Mouse (Mus musculus): ENCODE results near the gene Cdk2ap1.
"Not testable (repeated sequence)": the region's sequence is repeated elsewhere in the genome, so short reads cannot be mapped to it uniquely, and the experiment has no call there.

Cdk2ap1 gene

DNA sequence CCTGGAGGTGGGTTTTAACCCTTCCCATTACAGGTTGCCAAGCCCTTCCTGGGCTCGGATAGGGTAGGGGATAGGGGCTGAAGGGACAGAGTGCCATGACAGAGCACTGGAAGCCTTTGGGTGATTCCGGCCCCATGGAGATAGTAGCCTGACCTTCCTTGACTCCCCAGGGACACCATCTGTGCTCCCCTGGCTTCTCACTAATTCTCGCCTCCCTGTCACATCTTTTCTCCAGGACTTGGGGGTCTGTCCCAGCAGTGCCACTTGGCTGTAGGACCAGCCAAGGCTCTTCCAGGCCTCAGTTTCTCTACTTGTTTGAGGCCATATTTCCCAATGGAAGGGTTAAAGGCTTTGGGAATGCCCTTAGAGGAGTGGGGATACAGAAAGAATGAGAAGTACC is 11.3 kb downstream of the Cdk2ap1 start:
- no peak for DNase-seq (ENCODE audit: low spot score in 2 of 2)

DNA sequence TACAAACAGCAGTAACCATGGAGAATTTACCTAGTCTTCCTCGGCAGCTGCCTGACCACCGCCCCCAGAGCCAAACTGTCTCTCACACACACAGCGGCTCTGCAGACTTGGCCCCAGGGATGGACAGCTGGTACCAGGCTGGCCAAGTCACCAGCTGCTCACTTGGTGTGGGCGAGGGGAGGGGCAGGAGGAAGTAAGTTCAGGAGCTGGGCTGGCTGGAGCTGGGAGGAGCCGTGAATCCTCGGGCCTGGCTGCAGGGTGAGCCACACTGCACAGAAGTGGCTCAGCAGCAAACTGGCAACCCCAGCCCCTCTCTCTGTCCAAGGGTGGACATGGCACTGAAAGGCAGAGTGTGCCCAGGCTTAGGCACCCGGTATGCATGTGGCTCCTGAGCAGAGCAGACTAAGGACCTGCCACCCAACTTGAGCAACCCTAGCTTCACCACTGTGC is 11.7 kb downstream of the Cdk2ap1 start:
- peak in 1 of 2 experiments; percentile 37 for DNase-seq (ENCODE audit: low spot score in 2 of 2)

DNA sequence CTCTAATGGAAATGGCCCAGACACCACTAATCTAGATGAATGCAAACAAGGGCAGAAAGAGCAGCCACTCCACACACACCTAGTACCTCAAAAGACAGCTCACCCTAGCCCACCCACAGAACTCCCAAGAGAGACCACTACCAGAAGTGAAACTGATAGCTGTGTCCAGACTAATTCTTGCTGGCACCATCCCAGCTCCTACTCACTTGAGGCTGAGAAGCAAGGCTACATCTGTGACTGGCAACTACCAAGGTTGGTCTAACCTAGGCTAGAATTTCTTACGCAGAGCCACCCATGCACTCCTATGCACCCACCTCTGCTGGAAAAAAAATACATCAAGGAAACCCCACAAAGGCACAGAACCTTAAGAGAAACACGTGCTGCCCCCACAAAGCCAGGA is 12.5 kb downstream of the Cdk2ap1 start:
- no peak for DNase-seq (ENCODE audit: low spot score in 2 of 2)

DNA sequence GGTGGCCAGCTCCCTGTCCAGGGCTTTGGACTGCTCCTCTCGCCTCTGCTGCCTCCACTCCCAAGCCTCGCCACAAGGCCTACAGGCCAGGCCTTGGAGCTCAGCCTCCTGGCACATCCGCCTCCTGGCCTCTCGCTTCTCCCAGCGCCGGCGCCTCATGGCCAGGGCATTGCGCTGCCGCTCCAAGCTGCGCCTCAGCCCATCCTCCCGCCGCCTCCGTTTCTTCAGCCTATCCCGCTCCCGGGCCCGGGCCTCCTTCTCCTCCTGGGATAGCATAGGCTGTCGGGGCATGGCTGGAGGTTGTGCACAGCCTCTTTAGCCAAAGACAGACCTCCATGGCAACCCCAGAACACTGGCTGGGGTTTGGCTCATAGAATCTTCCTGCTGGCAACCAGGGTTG is 13.7 kb downstream of the Cdk2ap1 start:
- DNase-seq (ENCODE audit: low spot score in 2 of 2), result no peak

DNA sequence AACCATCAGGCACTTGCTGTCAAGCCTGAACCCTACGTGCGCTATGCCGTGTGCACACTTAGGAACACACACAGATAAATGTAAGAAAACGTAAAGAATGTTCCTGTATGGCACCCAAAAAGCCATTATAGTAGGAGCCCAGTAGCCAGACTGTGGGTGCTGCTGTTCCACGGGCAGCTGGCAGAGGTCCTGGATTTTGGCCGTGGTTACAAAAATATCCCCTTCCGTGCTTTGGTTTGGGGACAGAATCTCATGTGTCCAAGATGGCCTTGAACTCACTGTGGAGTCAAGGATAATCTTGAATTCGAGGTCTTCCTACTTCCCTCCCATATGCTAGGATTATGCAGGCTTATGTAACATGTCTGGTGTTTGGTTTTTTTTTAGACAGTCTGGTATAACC is 20.0 kb downstream of the Cdk2ap1 start:
- no peak for DNase-seq (ENCODE audit: low spot score in 2 of 2)

DNA sequence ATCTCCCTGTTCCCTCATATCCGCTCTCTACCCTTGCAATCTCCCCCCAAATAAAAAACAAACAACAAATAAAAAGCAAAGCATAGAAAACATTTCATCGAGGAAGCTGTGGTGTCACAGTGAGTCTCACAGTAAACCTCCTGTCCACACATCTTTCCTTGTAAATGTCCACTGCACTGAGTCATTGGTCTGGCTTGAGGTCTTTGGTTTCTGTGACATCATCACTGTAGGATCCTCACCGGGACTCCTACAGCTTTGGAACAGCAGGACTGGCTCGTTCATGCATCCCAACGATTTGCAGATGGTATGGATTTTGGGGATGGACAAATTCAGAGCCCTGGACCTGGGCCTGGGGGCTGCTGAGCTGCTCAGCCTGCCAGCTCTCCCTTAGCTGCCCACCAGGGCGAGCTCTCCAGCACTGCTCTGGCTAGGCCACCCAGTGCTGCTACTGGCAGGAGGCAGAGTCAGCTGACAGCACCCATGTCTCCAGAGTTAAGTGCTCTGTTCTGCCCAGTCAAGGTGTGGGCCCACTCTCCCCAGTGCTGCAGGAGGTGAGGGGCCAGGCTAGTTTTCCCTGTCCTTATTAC is 21.0 kb downstream of the Cdk2ap1 start:
- not testable (repeated sequence) for DNase-seq (ENCODE audit: low spot score in 2 of 2)

DNA sequence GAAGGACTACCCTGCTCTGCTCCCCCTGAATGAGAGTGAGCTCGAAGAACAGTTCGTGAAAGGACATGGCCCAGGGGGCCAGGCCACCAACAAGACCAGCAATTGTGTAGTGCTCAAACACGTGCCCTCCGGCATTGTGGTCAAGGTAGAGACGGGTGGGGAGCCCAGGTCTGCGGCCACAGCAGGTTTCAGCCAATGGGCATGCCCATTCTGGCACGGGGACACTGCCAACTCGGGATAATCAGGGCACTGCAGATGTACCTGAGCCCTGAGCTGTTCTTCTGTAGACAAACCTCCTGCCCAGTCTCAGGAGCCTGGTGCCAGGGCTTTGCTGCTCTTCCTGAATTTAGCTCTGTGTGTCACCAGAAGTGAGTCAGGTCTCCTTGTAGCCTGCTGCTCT is 24.1 kb downstream of the Cdk2ap1 start:
- DNase-seq (ENCODE audit: low spot score in 2 of 2), result no peak

DNA sequence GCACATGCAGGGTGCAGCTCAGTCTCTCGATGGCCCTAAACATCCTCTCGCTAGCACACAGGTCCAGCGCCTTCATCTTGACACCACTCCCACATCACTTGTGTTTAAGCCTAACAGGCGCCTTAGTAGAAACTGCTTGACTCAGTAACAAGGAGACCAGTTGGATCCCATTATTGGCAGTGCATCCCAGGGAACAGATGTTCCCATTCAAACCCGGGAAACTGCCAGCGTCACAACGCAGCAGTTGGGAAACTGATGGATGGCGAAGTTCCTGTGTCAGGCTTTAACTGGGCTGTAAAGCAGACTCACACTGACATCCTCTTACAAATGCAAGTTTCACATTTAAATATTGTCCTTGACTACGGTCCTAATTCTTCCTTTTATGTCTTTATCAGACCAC is 25.0 kb downstream of the Cdk2ap1 start:
- DNase-seq (ENCODE audit: low spot score in 2 of 2), result no peak

DNA sequence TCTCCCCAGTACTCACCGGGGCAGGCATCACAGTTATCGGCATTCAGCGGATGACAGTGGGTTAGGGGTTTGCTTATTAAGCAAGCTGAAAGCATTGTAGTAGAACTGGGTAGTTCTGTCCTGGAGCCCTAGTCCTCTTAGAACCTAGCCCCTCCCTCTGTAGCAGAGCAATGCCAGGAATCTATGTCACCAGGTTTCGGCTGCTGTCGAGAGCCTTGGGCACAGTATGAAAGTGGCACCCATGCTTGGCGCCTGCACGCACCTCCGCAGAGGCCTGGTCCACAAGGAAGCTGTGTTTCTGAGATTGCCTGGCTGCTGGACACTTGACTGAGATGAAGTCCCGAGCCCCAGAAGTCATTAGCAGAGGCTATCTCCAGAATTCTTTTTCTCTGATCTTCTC is 25.8 kb downstream of the Cdk2ap1 start:
- DNase-seq (ENCODE audit: low spot score in 2 of 2), result no peak

DNA sequence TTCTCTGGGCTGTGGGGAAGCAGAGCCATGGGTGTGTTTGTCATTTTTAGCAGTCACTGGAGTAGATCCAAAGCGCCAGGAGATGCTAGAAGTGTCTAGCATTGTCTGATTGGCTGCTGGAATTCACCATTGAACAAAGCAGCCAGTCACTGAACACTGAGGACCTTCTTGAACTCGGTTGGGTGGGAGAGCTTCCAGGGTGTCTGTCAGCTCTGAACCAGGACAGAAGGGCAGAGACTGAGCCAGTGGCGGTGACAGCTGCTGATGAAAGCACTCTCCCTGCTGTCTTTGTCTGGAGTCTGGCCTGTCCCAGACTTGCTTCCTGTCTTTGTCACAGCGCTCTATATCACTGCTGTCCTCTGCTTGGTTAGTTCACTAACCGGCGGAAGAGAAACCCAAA is 28.5 kb downstream of the Cdk2ap1 start:
- no peak for DNase-seq (ENCODE audit: low spot score in 2 of 2)

DNA sequence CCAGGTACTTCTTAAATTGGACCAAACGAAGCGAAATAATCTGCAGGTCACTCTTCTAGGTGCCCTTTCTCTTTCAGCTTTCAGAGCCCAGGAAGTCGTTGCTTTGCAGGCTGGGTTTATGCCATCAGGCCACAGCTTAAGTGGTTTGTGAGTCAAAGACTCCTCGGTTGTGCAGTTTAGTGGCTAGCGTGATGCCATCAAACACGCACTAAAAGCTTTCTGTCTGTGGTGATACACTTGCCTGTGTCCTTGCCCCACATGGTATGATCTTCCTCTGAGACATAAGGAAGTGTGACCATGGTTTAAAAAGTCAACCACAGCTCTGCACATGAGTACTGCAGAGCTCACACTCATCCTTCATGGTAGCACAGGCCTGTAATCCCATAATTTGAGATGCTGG is 32.8 kb downstream of the Cdk2ap1 start:
- DNase-seq (ENCODE audit: low spot score in 2 of 2), result no peak

DNA sequence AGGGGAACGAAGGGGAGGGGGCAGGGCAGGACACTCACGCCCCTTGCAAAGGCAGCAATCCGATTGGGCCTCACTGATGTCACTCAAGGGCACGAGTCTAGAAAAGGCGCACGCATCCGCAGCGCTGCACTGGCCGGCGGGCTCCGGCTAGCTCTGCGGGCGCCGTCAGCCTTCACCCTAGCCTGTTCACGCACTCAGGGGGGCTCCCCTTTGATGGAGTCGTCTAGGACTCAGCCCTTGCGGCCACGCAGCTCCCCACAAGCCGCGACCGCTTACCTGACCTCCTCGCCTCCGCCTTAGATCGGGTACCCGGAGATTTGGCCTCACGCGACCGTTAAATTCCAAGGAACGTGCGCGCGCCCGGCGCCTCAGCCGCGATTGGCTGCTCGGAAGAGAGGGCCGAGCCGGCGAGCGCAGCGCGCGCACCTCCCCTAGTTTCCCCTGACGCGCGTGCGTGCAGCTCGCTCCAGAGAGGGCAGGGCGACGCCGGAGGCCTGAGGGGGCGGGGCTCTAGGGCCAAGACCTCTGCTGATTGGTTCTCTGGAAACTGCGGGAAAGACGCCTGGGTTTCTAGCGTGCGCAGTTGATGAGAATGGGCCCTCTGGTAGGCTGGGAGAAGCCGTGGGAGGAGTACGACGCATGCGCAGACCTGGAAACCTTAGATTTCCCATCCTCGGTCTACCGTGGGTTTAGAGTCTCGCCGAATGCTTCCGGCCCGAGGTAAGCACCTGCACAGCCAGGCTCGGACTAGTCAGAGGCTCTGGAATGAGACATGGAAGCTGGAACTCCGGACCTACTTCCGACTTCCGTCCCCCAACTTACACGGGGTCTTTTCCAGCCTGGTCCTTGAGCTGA is 35.1 kb downstream of the Cdk2ap1 start, which contains the start of the genes Mphosph9 and 2810006K23Rik:
Gene Mphosph9 (minus strand): TSS at position 463 of the 855 bp plus-strand sequence.
Gene 2810006K23Rik (plus strand): TSS at position 580 of the 855 bp plus-strand sequence.
- peak; percentile 99 for DNase-seq (ENCODE audit: low spot score in 2 of 2)

DNA sequence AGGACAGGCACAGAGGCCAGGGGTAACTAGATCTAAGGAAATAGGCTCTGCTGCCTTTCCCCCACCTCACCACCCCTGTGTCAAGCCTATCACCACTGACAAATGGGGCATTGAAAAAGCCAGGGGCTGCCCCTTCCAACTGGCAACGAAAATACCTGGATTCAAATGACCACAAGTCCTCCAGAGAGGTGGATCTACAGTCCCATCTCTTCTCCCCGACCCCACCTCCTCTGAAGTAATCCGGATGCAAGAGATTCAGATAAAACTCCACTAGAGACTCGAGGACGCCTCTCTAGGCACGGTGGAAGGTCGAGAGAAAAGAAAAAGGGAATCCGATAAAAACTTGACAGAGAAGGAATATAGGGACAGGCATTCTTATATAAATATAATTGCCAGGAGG is 36.1 kb downstream of the Cdk2ap1 start:
- no peak for DNase-seq (ENCODE audit: low spot score in 2 of 2)

DNA sequence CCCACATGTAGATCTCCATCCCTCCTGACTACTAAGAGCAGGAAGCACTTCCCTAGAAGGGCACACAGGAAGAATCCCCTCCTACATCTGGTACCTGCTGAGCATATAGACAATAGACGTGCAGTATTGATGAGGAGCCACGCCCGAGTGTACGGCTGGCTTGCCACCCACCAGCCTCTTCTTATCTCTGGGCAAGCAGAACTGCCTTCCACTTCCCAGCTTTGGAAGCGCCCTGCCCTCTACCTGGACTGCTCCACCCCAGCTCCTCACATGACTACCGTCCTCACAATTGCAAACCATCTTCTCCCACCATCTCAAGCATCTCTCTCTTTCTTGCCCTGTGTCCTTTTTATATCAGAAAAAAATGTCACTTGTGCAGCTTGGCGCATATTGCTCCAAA is 45.2 kb downstream of the Cdk2ap1 start:
- no peak for DNase-seq (ENCODE audit: low spot score in 2 of 2)

DNA sequence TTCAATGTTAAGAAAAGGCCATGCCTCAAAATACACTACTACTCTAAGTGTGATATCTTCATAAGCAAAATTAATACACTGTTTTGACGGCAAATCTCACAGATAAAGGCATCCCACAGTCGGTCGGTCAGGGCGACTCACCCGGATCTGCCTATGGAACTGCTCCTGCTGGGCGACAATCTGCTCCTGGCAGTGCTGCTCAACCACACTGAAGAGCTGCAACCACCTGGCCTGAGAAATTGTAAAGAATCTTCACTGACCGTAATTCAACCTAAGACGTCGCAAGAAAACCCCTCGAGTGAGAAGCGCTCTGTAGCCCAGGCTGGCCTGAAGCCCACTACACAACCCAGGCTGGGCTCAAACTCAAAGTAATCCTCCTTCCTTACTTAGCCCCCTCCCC is 46.9 kb downstream of the Cdk2ap1 start:
- DNase-seq (ENCODE audit: low spot score in 2 of 2), result no peak

DNA sequence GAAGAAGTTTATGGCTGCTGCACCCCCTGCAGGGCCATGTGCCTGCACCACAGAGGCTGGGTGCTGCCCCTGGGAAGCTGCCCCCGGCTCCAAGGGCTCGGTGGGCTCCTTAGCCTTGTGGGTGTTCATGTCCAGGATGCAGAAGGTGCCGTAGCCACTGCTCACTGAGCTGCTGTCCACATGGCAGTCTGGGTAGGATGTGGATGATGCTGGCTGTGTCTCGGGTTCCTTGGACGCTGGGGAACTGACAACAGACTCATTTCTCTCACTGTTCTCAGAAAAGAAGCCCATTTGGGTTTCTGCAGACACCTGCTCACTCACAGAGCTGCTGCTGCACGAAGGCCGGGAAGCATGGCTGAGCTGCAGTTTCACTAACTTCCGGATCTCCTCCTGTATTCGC is 47.4 kb downstream of the Cdk2ap1 start:
- DNase-seq (ENCODE audit: low spot score in 2 of 2), result no peak

DNA sequence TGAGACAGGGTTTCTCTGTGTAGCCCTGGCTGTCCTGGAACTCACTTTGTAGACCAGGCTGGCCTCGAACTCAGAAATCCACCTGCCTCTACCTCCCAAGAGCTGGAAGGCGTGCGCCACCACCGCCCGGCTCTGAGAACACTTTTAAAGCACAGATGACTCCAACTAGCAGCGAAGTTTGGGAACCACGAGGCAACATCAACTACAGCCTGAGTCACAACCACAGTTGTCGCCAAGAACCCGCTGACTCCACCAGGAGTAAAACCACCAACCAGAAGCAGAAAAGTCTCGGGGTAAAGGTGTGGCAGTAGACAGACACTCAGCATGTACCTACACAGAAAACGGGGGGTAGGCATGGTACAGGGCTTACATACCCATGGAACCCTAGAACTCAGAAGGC is 52.8 kb downstream of the Cdk2ap1 start:
- no peak for DNase-seq (ENCODE audit: low spot score in 2 of 2)

DNA sequence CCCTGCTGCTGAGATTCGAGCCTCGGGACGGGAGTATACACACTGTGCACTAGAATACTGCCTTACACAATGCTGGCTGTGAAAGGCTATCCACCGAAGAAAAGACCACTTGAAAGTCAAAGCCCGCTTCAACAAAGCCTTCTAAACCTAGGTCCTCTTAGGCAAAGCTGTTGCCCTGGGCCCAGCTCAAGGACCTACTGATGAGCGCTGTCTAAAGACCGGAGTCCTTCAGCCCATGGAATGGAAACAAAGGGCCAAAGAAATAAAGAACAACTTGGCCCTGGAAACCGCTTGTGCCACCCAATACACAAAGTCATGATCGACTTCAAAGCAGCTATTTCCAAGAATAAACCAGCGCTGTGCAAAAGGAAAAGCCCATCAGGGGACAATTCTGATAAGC is 53.7 kb downstream of the Cdk2ap1 start:
- no peak for DNase-seq (ENCODE audit: low spot score in 2 of 2)

DNA sequence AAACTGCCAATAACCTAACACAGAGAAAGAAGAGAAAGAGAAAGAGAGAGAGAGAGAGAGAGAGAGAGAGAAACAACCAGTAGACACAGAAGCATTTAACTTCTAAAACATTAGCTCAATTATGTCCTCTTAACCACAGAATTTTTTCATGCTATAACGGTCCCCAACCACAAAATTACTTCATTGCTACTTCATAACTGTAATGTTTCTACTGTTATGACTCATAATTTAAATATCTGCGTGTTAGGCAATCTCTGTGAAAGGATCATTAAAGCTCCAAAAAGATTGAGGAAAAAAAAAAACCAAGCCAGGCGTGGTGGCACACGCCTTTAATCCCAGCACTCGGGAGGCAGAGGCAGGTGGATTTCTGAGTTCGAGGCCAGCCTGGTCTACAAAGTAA is 60.0 kb downstream of the Cdk2ap1 start:
- not testable (repeated sequence) for DNase-seq (ENCODE audit: low spot score in 2 of 2)

DNA sequence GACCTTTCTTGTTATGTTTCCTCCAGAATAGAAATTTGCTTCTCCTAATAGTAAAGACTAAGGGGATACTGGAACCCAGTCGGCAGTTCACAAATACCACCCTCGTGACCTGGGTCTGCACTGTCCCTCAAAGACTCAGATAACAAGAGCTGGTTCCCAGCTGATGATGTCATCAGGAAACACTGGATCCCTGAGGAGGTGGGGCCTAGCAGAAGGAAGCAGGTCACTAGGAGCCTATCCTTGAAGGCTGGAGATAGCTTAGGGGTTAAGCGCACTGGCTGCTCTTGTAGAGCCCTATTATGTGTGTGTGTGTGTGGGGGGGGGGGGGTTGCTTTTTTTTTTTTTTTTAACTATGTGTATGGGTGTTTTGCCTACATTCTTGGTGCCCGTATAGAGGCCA is 62.8 kb downstream of the Cdk2ap1 start:
- DNase-seq (ENCODE audit: low spot score in 2 of 2), result no peak

DNA sequence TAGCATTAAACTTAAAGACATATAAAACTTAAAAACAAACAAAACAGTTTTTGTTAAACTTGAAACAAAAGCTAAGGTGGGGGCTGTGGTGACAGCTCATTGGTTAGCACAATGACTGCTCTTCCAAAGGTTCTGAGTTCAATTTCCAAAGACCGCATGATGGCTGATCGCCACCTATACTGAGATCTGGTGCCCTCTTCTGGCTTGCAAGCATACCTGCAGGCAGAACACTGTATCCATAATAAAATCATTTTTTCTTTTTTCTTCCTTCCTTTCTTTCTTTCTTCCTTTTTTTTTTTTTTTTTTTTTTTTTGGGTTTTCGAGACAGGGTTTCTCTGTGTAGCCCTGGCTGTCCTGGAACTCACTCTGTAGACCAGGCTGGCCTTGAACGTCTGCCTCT is 63.6 kb downstream of the Cdk2ap1 start:
- not testable (repeated sequence) for DNase-seq (ENCODE audit: low spot score in 2 of 2)

DNA sequence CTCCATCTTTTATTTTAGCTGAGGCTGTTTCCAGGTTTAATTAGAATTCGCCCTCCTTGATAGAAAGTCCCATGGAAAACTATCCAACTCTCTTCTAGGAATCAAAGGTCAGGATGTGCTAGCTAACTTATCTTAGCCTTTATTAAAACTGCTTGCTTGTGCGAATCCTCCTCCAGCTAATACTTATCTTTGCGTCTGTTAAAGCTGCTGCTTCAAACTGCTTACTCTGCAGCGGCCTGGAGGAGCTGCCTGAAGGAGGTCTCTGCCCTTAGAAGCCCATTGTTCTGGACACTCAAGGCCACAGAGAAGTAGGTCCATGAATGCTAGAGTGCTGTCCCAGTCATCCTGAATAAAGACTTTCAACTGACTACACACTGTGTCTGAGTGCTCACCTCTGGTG is 66.4 kb downstream of the Cdk2ap1 start:
- no peak for DNase-seq (ENCODE audit: low spot score in 2 of 2)
